Mouse (Mus musculus): Measurements from ENCODE around the gene Eva1c. TPM values are rescaled to one million over a fixed set of nuclear protein-coding genes. Genes with fewer than 3 reads are reported as not detected.

Eva1c gene
- polyA plus RNA-seq, 1 experiment from 2014 or later = 1.0 TPM

DNA sequence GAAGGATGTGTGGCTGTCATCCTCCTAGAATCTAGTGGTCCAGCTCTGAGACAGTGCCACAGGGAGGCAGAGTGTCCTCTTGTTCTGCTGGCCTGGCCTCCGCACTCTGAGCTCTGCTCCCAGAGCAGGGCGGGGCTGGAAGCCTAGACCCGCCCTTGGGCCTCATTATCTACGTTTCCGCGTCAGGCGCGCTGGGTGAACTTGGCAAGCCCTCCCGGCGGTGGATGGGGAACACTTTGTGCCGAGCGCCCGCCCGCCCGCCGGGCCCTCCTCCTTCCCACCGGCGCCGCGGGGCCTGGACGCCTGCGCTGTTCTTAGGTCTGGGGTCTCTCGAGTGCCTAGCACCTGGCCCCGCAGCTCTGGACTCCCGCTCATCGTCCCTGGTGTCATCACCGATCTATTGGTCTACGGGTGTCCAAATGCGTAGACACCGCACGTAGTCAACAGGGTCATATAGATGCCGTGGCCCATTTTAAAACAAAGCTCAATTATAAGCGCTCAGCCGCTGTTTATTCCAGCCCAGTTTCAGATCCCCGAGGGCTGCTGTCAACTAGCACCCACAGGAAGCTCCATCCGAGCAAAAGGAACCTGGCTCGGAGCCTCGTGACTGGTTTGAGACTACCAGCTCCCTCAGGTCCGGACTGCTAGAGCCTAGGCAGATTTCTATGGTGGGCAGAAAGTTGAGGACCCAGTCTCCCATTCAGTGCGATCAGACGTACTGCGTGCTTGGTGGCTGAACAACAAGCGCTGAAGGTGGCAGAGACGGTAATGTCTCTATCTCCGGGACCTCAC, 3.6 kb downstream of the Eva1c start:
- Histone ChIP-seq H3K36me3 (no peaks in the 10 kb centered on the region), H3K4me3 (peak overlapping the region; percentile 67), H3K4me1 (replicated peaks) (peaks cover 47% of the 10 kb centered on the region), H3K9me3 (no peaks in the 10 kb centered on the region), H3K27ac (peak overlapping the region; percentile 41), H3K27me3 (ENCODE audit: insufficient read depth, poor library complexity, severe bottlenecking) (peaks cover 74% of the 10 kb centered on the region)
- peak; percentile 70 for DNase-seq (ENCODE audit: low spot score)
- under 1% methylated on average over 45 of the region's 45 CpGs for WGBS

DNA sequence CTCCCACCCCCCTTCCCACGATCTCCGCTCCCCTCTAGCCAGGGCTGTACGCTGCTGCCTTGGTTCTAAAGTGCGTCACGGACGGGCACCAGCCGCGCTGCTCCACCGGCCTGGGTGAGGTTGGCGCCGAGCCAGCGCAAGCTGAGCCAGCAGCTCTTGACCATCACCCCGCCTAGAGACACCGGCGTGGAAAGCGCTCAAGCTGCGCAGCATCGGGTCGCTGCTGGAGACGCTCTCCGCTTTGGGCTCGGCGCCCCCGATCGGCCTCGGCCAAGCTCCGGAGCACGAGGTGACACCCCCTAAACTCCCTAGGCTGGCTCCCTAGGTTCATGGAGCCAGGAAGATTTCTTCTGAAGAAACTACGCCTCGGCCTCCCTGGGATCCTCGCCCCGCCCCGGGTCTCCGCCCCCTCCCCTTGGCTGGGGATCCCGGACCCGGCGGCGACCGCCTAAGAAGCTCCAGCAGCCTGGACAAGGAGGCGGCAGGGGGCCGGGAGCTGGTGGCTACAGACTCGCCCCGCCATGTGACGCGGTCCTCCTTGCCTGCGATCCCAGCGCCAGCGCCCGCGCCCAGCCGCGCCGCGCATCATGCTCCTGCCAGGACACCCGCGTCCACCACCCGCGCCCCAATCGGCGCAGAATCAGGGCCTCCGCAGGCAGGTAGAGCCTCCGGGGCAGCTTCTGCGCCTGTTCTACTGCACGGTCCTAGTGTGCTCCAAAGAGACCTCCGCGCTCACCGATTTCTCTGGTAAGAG, 4.3 kb downstream of the Eva1c start:
- Histone ChIP-seq H3K27ac (peak overlapping the region; percentile 70), H3K27me3 (ENCODE audit: insufficient read depth, poor library complexity, severe bottlenecking) (peaks cover 81% of the 10 kb centered on the region), H3K9me3 (no peaks in the 10 kb centered on the region), H3K4me3 (peak overlapping the region; percentile 67), H3K4me1 (replicated peaks) (peaks cover 47% of the 10 kb centered on the region), H3K36me3 (no peaks in the 10 kb centered on the region)
- DNase-seq (ENCODE audit: low spot score) = peak; percentile 69
- under 1% methylated on average over 67 of the region's 67 CpGs for WGBS

DNA sequence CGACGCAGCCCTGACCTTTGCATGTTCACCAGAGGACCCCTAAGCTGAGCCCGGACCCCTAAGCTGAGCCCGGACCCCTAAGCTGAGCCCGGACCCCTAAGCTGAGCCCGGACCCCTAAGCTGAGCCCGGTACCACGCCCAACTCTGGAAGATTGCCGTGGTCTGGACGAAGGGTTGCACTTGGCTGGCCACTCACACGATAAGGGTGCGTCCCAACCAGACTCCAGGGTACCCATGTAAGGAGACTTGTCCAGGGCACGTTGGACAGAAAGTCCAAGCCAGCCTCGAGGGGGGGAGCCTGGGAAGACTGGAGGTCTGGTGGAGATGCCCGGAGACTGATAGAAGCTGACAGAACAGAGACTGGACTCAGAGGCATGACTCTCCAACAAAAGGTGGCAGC, 5.2 kb downstream of the Eva1c start:
- no peak for DNase-seq (ENCODE audit: low spot score)
- 20% methylated on average over 15 of the region's 15 CpGs for WGBS
- Histone ChIP-seq H3K9me3 (no peaks in the 10 kb centered on the region), H3K4me3 (peak overlapping the region; percentile 67), H3K27me3 (ENCODE audit: insufficient read depth, poor library complexity, severe bottlenecking) (peaks cover 83% of the 10 kb centered on the region), H3K36me3 (no peaks in the 10 kb centered on the region), H3K4me1 (replicated peaks) (peaks cover 47% of the 10 kb centered on the region), H3K27ac (no peak overlapping the region)

DNA sequence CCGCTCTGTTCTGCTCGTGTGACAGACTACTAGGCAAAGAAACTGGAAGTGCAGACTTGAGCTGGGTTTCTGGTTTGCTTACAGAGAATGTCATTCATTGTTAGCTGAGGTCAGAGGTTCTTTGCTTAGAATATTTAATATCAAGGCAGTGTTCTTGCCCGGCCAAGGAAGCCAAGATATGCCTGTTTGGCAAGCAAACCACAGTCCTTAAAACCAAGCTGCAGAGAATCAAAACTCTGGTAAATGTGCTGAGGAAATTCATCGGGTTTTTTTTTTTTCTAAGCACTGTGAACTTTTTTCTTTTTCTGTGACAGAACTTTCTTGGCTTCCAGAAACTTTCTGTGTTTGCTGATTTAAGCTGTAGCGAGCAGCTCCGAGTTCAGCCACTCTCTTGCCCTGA, 6.0 kb downstream of the Eva1c start:
- WGBS = 52% methylated on average over 6 of the region's 6 CpGs
- H3K27ac ChIP-seq = no peak overlapping the region
- DNase-seq (ENCODE audit: low spot score) = no peak
- no peaks in the 10 kb centered on the region for H3K9me3 ChIP-seq
- no peak overlapping the region for H3K4me3 ChIP-seq
- peaks cover 47% of the 10 kb centered on the region for H3K4me1 ChIP-seq (replicated peaks)
- no peaks in the 10 kb centered on the region for H3K36me3 ChIP-seq
- peaks cover 90% of the 10 kb centered on the region for H3K27me3 ChIP-seq (ENCODE audit: insufficient read depth, poor library complexity, severe bottlenecking)

DNA sequence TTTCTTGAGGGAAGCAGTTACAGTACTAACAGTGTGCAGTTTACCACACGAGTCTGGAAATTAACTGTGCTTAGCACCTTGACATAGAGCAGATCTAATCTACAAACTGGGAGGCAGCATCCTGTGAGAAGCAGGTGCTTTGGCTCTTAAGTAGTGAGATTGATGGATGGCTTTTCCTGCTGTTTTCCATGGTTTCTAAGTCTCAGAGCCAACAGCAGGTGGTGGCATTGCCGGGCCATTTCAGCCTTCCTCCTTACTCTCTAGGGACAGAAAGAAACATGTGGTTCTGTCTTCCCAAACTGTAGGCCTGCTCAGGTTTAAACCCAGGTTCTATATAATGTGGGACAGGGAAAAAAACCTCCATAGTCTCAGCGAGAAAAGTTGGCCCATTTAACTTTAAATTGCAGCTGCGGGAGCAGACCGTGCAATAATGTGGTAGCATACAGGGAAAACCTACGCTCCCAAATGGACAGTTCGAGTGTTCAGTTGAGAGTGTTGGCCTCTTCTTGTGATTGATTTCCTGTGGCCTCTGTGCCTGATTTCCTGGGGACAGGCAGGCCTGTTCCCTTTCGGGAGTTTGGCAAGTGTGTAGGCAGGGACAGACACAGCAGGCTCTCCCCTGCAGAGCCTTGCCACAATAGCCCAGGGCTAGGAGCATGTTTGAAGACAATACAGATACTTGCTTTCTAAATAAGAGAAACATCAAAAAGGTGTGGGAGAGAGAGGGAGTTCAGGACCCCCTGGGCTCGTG, 6.7 kb downstream of the Eva1c start:
- Histone ChIP-seq H3K27ac (no peak overlapping the region), H3K36me3 (no peaks in the 10 kb centered on the region), H3K4me3 (no peak overlapping the region), H3K4me1 (replicated peaks) (peaks cover 47% of the 10 kb centered on the region), H3K9me3 (no peaks in the 10 kb centered on the region), H3K27me3 (ENCODE audit: insufficient read depth, poor library complexity, severe bottlenecking) (peaks cover 88% of the 10 kb centered on the region)
- WGBS = 22% methylated on average over 9 of the region's 9 CpGs
- no peak for DNase-seq (ENCODE audit: low spot score)

DNA sequence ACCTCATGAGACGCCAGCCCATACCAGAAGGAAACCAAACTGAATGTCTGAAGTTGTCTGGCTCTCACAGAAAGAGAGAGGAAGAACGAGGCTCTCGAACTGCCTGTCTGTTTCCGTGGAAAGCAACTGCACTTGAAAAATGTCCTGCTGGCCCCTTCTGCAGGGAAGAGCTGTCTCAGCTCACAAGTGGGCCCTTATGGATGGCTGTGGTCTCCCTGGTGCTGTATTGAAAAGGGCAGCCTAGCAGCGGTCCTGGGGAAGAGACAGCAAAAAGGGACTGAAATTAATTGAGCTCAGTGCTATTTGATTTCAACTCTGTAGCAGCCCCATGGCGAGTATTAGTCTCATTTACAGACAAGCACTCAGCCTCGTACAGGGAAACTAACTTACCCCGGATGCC, 10.9 kb downstream of the Eva1c start:
- Histone ChIP-seq H3K27ac (0 out of 2 replicates have a peak overlapping the region, but pooled peaks have one; percentile 45), H3K9me3 (no peaks in the 10 kb centered on the region), H3K4me1 (replicated peaks) (peaks cover 28% of the 10 kb centered on the region), H3K4me3 (no peak overlapping the region), H3K36me3 (no peaks in the 10 kb centered on the region), H3K27me3 (ENCODE audit: insufficient read depth, poor library complexity, severe bottlenecking) (peaks cover 52% of the 10 kb centered on the region)
- no peak for DNase-seq (ENCODE audit: low spot score)
- WGBS = 76% methylated on average over 8 of the region's 8 CpGs

DNA sequence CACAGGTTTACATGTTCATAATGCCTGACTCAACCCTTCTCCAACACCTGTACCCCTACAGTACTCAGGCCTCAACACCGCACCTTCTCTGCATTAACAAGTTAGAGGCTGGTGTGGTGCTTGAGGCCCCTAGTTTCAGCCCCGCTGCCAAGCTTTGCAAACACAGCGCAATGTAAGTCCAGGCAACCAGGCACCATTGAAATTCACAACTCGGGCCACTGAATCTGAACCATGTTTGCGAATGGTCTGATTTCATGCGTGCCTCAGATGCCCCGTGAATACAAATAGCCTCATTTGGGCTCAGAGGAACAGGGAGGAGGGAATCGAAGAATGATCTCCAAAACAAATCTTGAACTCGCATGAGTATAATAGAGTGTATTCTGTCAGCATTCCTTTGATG, 15.6 kb downstream of the Eva1c start:
- Histone ChIP-seq H3K4me1 (replicated peaks) (peaks cover 41% of the 10 kb centered on the region), H3K27ac (peak overlapping the region; percentile 62), H3K4me3 (no peak overlapping the region), H3K27me3 (ENCODE audit: insufficient read depth, poor library complexity, severe bottlenecking) (peaks cover 25% of the 10 kb centered on the region), H3K9me3 (no peaks in the 10 kb centered on the region), H3K36me3 (no peaks in the 10 kb centered on the region)
- 52% methylated on average over 9 of the region's 9 CpGs for WGBS
- DNase-seq (ENCODE audit: low spot score) = no peak

DNA sequence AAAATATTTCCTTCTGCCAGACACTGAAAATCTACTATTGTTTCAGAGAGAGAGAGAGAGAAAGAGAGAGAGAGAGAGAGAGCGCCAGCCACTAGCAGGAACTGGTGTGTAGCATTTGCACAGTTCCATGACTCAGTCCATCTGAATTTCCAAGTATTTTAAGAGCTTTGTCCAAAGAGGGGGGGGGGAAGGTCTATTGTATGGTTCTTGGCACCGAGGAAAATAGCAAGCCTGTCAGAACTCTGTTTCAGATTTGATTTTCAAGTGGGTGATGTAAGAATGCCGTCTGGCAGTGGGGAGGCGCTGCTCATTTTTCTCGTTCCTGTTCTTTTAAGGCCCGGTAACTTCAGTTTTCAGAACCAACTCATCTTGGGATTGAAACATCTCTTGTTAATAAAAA, 18.5 kb downstream of the Eva1c start:
- Histone ChIP-seq H3K4me3 (no peak overlapping the region), H3K4me1 (replicated peaks) (peaks cover 66% of the 10 kb centered on the region), H3K27ac (no peak overlapping the region), H3K27me3 (ENCODE audit: insufficient read depth, poor library complexity, severe bottlenecking) (peaks cover 32% of the 10 kb centered on the region), H3K9me3 (no peaks in the 10 kb centered on the region), H3K36me3 (no peaks in the 10 kb centered on the region)
- no peak for DNase-seq (ENCODE audit: low spot score)
- WGBS = 81% methylated on average over 6 of the region's 6 CpGs

- no peak overlapping the region for H3K27ac ChIP-seq
- WGBS = 70% methylated on average over 13 of the region's 13 CpGs
- H3K4me1 ChIP-seq (replicated peaks) = peaks cover 67% of the 10 kb centered on the region
- H3K36me3 ChIP-seq = no peaks in the 10 kb centered on the region
- H3K4me3 ChIP-seq = no peak overlapping the region
- DNase-seq (ENCODE audit: low spot score) = no peak
- no peaks in the 10 kb centered on the region for H3K9me3 ChIP-seq
- peaks cover 35% of the 10 kb centered on the region for H3K27me3 ChIP-seq (ENCODE audit: insufficient read depth, poor library complexity, severe bottlenecking)
Measured at GRCm38 (mm10) chr16:90845591-90845990, 19.1 kb downstream of the Eva1c start.

DNA sequence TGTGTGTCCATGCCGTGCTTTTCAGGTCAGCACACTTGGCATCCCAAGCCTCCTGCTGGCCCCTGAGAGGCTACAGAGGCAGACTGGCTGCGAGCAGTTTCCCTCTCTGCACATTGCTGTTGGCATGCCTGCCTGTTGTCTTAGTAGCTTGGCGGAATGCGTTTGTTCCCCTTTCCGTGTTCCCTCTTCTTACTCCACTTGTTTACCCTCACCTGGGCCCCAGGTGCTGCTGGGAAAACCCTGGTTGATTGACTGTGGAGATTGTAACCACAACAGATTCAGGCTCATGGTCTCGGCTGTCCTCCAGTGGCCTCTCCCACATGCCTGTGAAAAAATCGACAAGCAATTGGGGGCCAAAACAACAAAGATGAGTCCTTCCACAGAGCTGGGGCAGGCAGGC, 22.2 kb downstream of the Eva1c start:
- DNase-seq (ENCODE audit: low spot score) = no peak
- Histone ChIP-seq H3K27ac (no peak overlapping the region; the same call in 1 of the 2 replicates), H3K9me3 (no peaks in the 10 kb centered on the region), H3K27me3 (ENCODE audit: insufficient read depth, poor library complexity, severe bottlenecking) (peaks cover 24% of the 10 kb centered on the region), H3K4me1 (replicated peaks) (peaks cover 57% of the 10 kb centered on the region), H3K4me3 (no peak overlapping the region), H3K36me3 (no peaks in the 10 kb centered on the region)
- WGBS = 82% methylated on average over 7 of the region's 7 CpGs

DNA sequence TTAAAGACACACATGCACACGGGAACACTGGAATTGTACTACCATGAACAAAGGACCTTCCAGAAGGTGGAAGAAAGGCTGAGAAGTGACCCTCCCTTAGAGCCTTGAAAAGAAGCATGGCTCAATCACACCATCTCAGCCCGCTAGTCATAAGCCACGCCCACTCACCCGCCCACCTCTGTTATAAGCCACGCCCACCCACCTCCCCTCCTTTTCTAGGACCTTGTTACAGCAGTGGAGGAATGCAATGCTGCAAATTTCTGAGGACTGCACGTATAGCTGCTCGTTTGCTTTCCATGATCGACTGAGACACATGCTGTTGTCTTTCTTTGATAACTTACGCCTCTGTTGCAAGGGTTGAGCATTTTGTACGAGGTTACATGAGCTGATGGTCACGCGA, 22.7 kb downstream of the Eva1c start:
- 47% methylated on average over 12 of the region's 12 CpGs for WGBS
- H3K9me3 ChIP-seq = no peaks in the 10 kb centered on the region
- peak; percentile 54 for DNase-seq (ENCODE audit: low spot score)
- H3K4me3 ChIP-seq = no peak overlapping the region
- H3K27ac ChIP-seq = no peak overlapping the region
- H3K4me1 ChIP-seq (replicated peaks) = peaks cover 58% of the 10 kb centered on the region
- no peaks in the 10 kb centered on the region for H3K36me3 ChIP-seq
- peaks cover 25% of the 10 kb centered on the region; the same call in 1 of the 2 replicates for H3K27me3 ChIP-seq (ENCODE audit: insufficient read depth, poor library complexity, severe bottlenecking)

DNA sequence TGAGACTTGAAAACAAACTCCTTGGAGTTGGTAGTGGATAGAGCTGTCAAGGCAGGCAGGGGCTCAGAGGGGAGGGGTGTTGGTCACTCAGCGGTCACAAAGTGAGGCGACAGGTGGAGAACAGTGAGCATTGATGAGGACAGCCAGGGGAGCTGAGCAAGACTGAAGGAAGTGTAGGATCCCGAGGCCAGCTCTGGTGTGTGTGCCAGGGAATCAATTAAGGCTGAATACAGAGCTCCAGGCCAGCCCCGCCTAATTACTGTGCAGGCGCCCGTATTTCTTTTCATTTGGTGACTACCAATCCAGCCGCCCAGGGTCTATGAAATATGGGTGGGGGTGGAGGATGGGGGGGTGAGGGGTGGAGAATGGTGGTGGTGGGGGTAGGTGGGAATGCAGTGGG, 24.4 kb downstream of the Eva1c start:
- no peak overlapping the region for H3K27ac ChIP-seq
- WGBS = 76% methylated on average over 7 of the region's 7 CpGs
- H3K9me3 ChIP-seq = no peaks in the 10 kb centered on the region
- no peak overlapping the region for H3K4me3 ChIP-seq
- DNase-seq (ENCODE audit: low spot score) = no peak
- H3K4me1 ChIP-seq (replicated peaks) = peaks cover 52% of the 10 kb centered on the region
- H3K27me3 ChIP-seq (ENCODE audit: insufficient read depth, poor library complexity, severe bottlenecking) = peaks cover 25% of the 10 kb centered on the region; the same call in 1 of the 2 replicates
- no peaks in the 10 kb centered on the region for H3K36me3 ChIP-seq
